Mouse (Mus musculus): ENCODE results near the gene Gm42878.
A peak's percentile ranks its signal among the peaks of the same experiment; 100 is the strongest.

Gm42878 gene

DNA sequence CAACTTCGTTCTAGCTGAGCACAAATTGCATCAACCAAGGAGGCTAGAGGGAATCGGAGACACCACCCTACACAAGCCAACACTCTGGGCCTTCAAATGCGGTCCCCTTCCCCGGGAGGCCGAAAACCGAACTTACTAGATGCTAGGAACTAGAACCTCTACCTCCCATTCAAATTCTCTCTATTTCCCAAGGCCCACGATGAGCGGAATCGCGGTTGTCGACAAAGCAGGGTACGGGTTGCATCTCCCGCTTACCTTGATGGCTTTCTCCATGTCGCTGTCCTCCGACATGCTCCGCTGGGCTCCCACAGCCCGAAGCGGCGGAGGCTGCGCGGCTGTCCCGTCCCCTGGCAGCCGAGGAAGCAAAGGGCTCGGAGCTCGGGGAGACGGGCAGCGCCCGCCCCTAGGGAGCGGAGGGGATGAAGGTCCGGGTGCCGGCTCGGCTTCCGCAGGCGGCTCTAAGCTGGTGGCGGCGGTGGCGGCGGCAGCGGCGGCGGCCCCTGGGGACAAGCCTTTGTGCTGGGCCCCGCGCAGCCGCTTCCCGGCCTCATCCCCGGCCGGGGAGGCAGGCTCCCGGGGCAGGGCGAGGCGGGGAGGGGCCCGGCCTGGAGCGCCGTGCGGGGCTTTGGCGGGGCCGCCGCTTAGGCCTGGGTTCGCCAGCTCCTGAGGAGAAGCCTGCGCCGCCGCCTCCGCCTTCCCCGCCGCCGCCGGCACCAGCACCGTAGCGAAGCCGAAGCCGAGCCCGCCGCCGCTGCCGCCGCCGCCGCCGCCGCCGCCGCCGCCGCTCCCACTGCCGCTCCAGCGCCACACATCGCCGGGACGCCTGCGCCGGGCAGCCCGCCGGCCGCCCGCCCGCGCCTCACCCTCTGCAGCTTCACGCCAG lies at the start of gene Gm42878, which contains the start of gene Adam1a:
TSS of gene Gm42878 (minus strand) at position 573 of the 883 bp plus-strand sequence.
TSS of gene Adam1a (minus strand) at position 573 of the 883 bp plus-strand sequence.
- no peak for DNase-seq (ENCODE audit: low spot score)

GRCm38 (mm10) chr5:121594714-121595313 lies 49.5 kb upstream of the Gm42878 start:
- no peak for DNase-seq (ENCODE audit: low spot score)

DNA sequence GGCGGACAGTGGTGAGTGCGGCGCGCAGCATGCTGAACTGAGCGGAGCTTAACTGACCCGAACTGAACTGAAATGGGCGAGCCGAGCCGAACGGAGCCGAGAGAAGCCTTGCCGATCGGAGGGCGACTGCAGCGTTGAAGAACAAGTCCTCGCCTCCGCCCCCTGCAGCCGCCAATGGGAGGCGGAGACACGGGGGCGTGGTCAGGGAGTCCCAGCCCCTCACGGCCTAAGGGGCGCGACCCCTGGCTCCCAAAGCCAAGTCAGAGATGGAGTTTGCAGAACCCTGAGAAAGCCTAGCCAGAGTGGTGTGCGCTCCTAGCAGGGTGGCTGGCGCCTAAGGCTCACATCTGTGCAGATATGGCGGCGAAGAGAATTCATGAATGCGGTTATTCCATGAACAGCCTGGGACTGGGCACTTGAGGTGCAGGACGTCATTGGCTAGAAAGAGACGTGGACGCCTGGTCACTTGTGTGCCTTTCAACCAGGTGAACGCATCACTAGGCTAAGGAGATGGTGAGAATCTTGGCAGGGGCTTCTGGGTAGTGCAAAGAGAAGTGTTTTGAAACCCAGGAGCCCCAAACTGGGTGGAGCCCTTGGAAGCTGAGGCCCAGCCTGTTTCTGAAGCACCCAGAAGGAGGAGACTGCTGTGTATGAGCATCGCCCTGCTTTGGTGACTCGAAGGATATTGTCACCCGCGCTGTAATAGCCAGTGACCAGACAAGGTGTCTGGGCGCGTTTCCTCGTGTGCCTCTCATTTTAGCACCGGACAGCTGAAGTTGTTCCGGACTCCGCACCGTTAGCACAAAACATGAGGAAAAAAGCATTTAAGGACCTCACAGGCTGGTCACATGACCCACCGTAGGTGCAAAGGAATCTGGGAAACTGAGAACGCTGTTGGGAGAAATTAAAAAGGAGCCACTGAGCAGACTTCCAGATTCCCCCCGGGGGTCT lies 48.4 kb upstream of the Gm42878 start, which contains the start of gene Aldh2:
TSS of gene Aldh2 (minus strand) at position 374 of the 951 bp plus-strand sequence.
- DNase-seq (ENCODE audit: low spot score) = peak; percentile 96

DNA sequence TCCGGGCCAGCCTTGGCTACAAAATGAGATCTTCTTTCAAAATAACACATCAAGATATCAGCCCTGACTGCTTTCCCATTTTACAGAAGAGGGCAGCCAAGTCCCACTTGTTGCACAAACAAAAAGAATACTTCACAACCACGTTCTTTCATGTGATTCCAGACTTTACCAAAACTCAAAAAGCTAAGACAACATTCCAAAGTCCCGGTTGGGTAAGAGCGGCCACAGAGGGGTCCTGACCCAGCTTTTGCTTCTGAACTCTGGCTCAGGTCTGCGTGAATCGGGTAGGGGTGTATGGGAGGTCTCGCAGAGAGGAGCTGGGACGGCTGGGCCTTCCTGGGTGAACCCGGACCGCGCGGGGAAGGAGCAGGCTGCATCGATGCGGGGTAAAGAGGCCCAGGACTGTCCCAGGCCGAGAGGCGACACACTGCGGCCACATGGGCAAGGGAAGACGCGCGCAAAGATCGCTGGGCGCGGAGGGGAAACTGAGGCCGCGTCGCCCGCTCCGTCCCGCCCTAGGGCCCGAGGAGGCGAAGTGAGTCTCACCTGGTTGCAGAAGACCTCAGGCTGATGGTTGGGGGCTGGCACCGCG lies 47.6 kb upstream of the Gm42878 start:
- no peak for DNase-seq (ENCODE audit: low spot score)

- DNase-seq (ENCODE audit: low spot score) = no peak
These were observed 47.0 kb upstream of the Gm42878 start for GRCm38 (mm10) chr5:121592064-121592815.

- DNase-seq (ENCODE audit: low spot score) = no peak
These were observed 46.3 kb upstream of the Gm42878 start for GRCm38 (mm10) chr5:121591417-121592063.

GRCm38 (mm10) chr5:121589928-121590327 lies 44.6 kb upstream of the Gm42878 start:
- DNase-seq (ENCODE audit: low spot score) = no peak

GRCm38 (mm10) chr5:121586400-121587039 lies 41.2 kb upstream of the Gm42878 start:
- no peak for DNase-seq (ENCODE audit: low spot score)

DNA sequence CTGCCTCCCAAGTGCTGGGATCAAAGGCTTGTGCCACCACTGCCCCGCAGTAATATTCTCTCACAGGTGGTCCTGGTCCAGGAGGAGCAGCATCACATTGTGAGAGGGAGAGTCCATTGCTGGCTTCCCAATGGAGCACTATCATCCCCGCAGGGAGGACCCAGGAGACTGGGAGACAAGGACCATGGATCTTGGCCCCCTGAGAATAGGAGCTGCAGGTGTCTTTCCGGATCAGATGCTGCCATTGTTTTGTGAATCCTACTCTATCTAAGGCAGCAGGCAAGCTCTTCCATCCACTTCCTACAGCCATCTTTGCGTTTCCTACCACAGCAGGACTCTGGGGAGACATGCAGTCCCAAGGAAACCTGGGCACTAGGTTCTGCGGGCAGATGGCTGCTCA lies 40.4 kb upstream of the Gm42878 start:
- no peak for DNase-seq (ENCODE audit: low spot score)

- no peak for DNase-seq (ENCODE audit: low spot score)
These were observed 39.7 kb upstream of the Gm42878 start for GRCm38 (mm10) chr5:121585005-121585404.

- peak; percentile 56 for DNase-seq (ENCODE audit: low spot score)
These were observed 38.7 kb upstream of the Gm42878 start for GRCm38 (mm10) chr5:121583765-121584501.

DNA sequence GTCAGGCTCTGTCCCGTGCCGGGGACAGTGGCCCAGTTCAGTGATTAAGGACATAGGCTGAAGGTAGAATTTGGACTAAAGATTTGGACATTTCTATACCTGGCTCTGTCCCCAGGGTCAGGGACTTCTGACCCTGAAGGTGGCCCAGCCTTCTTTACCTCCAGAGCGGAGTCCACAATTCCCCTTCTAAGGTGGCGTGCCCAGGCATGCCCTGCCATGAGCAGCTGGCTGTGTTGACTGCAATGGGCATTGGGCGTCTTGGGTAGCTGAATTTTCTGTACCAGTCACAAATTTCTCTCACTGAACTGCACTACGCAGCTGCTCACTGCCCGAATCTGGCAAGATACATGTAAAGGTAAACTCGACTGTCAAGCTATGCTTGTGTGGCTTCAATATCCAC lies 36.7 kb upstream of the Gm42878 start:
- DNase-seq (ENCODE audit: low spot score) = no peak

GRCm38 (mm10) chr5:121576927-121577488 lies 31.7 kb upstream of the Gm42878 start:
- DNase-seq (ENCODE audit: low spot score) = no peak

DNA sequence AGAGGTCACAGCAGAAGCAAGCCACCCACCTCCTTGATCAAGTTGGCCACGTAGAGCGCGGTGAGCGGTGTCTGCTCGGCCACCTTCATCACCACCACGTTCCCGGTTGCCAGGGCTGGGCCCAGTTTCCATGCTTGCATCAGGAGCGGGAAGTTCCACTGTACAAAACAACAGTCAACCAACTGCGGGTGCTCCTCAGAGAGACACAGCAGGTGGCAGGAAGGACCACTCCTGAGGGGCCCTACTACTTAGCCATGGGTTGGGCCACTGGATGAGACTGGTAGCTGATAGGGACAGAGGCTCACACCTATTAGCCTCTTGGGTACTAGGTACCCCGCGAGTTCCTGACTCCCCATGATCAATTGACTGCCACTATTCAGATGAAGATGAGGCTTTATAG lies 30.6 kb upstream of the Gm42878 start:
- no peak for DNase-seq (ENCODE audit: low spot score)

DNA sequence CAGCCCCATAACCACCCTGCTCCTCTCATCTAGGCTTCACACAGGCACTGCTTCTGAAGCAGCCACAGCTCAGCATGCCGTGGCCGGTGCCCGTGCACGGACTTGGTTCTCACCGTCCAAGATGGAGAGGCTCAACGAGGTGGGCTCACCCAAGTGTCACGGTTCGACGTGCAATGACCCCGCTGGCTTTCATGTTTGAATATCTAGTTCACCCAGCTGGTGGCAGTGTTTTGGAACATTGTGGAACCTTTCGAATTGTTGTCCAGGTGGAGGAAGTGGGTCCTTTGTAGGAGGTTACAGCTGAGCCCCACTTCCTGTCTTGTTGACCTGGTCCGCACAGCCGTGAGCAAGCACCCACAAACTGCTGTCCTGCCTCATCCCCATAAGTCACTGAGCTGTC lies 28.9 kb upstream of the Gm42878 start:
- no peak for DNase-seq (ENCODE audit: low spot score)

DNA sequence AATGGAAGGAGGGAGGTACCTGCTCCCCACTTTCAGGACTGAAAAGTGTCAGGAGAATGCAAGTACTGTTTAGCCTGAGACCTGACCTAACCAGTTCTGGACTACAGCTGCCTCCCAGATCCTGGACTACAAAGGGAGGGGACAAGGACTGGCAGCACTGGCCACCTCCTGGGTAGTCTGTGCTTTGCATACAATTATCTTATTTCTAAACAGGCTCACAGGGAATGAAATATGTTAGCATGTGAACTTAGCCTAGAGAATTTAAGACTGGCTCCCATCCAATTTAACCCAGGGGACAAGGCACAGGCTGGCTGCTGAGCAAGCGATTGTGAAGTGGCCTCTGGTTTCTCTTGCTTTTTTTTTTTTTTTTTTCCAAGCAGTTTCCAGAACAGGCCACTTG lies 25.5 kb upstream of the Gm42878 start:
- no peak for DNase-seq (ENCODE audit: low spot score)

DNA sequence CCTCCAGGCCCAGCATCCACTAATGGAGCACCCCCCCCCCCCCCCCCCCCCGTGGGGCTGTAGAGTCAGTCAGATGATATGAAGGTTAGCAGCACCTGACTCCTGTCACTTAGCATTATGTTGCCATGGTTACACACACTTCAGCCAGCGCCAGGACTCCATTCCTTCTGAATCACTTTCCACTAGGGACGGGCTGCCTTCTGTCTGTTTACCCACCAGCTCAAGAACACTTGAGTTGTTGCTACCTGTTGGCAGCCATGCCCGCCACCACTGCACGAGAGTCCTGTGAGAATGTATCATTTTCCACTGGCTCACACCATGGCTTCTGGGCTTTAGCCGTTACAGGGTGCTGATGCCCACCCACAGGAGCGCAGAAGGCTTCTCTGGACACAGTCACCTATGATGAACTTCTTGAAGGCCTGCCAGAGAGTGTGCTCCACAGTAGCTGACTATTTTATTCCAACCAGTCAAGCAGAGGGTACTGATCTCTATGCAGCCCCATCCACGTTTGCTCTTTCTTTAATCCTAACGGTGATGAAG lies 24.7 kb upstream of the Gm42878 start:
- DNase-seq (ENCODE audit: low spot score) = no peak

DNA sequence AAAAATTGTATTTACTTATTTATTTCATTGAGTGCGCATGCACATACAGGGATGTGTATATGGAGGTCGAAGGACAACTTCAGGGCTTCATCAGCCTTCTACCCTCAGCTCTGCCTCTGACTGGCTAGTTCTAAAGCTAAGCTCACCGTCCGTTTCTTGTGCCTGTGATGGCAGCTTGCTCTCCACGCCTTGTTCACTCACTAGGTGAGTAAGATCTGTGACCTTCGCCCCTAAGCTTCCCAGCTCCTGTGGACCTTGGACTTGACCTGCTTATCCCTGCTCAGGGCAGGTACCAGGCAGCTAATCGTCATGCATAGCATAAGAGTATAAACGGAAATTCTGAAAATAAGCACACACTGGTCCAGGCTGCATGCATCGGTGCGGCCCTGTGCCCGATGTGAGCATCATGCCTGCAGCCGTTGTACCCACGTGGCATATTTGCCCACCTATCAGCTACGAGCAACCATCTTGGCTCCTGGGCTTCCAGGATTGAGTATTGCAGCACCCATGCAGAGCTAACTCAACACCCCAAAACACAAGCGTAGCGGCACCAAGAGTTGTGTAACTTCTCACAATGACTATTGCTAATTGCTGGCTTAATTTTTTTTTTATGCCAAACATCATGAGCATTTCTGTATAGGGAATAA lies 20.9 kb upstream of the Gm42878 start:
- DNase-seq (ENCODE audit: low spot score) = no peak

Measured in embryo, embryonic 10 days (tissue).